Mouse (Mus musculus): ENCODE data around the gene Foxf1.

GRCm38 (mm10) chr8:121121704-121122103, 37.5 kb downstream of the Foxf1 start:
- TF ChIP-seq CTCF (IDR thresholded peaks at IDR 0.05; ENCODE audit: low read depth) = no peak
- TF ChIP-seq EP300 (IDR thresholded peaks at IDR 0.05; ENCODE audit: low read depth) = no peak

All from liver, postnatal 0 days (tissue).